Mouse (Mus musculus) heart, adult 2 months (tissue): ENCODE measurements around the gene Cbx2.

Experiments used
- CTCF ChIP-seq: fragments of 200-600 bp; IDR thresholded peaks from 2 replicates; pipeline ENCODE4 v1.8.1; 2022; ENCODE audit warnings: antibody characterized with exemption, mild to moderate bottlenecking, moderate library complexity
- POLR2A ChIP-seq: fragments of 200-500 bp; IDR thresholded peaks from 2 replicates; pipeline ENCODE4 v1.6.1; 2011; ENCODE audit warnings: mild to moderate bottlenecking, low read depth, low read length, control low read depth; ENCODE audit not compliant: insufficient read depth

- TF ChIP-seq CTCF (no peak), POLR2A (no peak)
Observed at GRCm38 (mm10) chr11:119035094-119035685, 12.4 kb downstream of the Cbx2 start.
